Mouse (Mus musculus) kidney, embryonic 16.5 days (tissue): ENCODE measurements around the gene Ppp2r3a. TPM values are rescaled to one million over a fixed set of nuclear protein-coding genes. Genes with fewer than 3 reads are reported as not detected.

ENCODE experiments used
- polyA plus RNA-seq: library from polyadenylated mRNA; unstranded; fragments of >200 nt; fragmentation: Nextera tagmentation; extraction: Ambion mirVana; gene quantifications from 2 replicates; pipeline ENCODE4 v1.2.1, GENCODE M21; 2015

Gene Ppp2r3a
- polyA plus RNA-seq, 1 experiment from 2014 or later = 15.7 TPM

Other genes with a start within 250 kb of the Ppp2r3a start
- 29.9 and 30.0 TPM in 2 replicates for gene Pccb, start 216.9 kb downstream of the Ppp2r3a start, polyA plus RNA-seq
- gene Msl2, start 177.7 kb downstream of the Ppp2r3a start, polyA plus RNA-seq = 3.7 and 4.4 TPM in 2 replicates